ENCODE assay signal across 8 mouse cellular contexts in the genomic region with DNA sequence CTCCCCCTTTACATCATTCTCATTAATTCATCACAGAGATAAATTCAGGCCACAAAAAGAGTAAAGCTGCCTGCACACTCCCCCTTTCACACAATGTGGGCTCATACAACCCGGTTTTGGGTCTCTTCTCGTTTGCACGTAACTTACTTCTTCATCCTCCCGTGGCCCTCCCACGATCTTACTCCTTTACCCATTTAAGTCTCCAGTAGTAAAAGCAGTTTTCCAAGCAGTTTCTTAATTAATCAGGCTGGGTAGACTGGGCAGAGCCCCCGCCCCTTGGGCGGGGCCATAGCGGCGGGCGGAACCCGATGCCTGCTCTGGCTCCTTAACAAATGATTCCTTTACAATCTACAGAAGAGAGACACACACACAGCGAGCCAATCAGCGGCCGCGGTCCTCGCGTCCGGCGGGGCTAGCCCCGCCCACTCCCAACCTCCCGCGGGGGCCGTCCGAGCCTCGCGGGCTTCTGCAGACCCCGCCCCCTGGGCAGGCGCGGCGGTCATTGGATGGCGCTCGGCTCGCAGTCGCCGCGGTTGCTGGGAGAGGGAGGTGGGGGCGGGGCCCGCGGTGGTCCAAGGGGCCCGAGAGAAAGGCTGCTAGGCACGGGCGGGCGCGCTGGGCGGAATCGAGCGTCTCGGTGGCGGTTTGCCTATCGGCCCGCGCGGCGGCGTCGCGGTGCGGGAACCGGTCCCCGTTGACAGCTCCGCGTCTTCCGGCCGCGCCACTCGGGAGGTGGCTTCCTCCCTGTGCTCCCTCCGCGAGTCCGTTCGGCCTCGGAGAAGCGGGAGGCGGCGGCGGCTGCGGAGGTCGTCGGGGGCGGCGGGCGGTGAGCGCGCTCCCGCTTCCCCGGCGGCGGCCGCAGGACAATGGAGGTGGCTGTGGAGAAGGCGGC. TPM values are rescaled to one million over a fixed set of nuclear protein-coding genes. Genes with fewer than 3 reads are reported as not detected.
DNase-seq lines count a peak whose midpoint lies in the region; ATAC-seq lines count a peak whose summit lies in the region.

Trim24 (plus strand) TSS at position 567 of the 892 bp plus-strand sequence.

- peak; percentile 91 for DNase-seq in T-cell, adult 2 months (ENCODE audit: low spot score)
- DNase-seq in cerebellum, postnatal 36 days: peak; percentile 92 to 97
- DNase-seq in frontal cortex, postnatal 36 days (ENCODE audit: low spot score in 2 of 2): peak; percentile 87 to 91
- peak; percentile 91 for DNase-seq in left cerebral cortex, adult 11 months (ENCODE audit: low spot score)
- DNase-seq in lung, postnatal 4 days: peak; percentile 97 to 99
- peak; percentile 93 for DNase-seq in retina, postnatal 7 days (ENCODE audit: low read depth, low spot score)
- peak; percentile 91 for DNase-seq in urinary bladder, adult 2 months (ENCODE audit: low spot score)

- H3K27ac ChIP-seq in hindbrain, embryonic 15.5 days (replicated peaks): peak within 1 kb of the TSS; percentile 99

- peak; percentile 99 for ATAC-seq in hindbrain, embryonic 15.5 days (ENCODE audit: low FRiP score, low read depth)

- H3K27me3 ChIP-seq in hindbrain, embryonic 15.5 days: no peaks in the 10 kb centered on the region

- H3K4me3 ChIP-seq in hindbrain, embryonic 15.5 days: peak within 1 kb of the TSS; percentile 91

- peaks cover 18% of the 10 kb centered on the region for H3K36me3 ChIP-seq in hindbrain, embryonic 15.5 days

- peaks cover 27% of the 10 kb centered on the region for H3K9me3 ChIP-seq in hindbrain, embryonic 15.5 days

- peak within 1 kb of the TSS; percentile 75 for H3K9ac ChIP-seq in hindbrain, embryonic 15.5 days

- H3K4me1 ChIP-seq in hindbrain, embryonic 15.5 days (replicated peaks): 0 out of 2 replicates have a peak, but pooled peaks cover 4% of the 10 kb centered on the region

- H3K4me2 ChIP-seq in hindbrain, embryonic 15.5 days: peak within 1 kb of the TSS; percentile 58

- WGBS in hindbrain, embryonic 15.5 days: under 1% methylated on average over 89 of the region's 89 CpGs

RNA-seq across cellular contexts. Expression of gene Trim24, which starts in this region (rescaled TPM):
- 17.8 and 18.4 TPM in 2 replicates for polyA plus RNA-seq in hindbrain, embryonic 15.5 days (2015; fragmentation: Nextera tagmentation; extraction: Ambion mirVana)
- polyA plus RNA-seq in urinary bladder, adult 2 months (2012; rRNA removed): 18.6 and 22.9 TPM in 2 replicates

Comparison
In these comparisons a context has a peak if more than half of its experiments do, and no peak if none do; other contexts are left out.
1. Peak in every context shown above with its lines: DNase-seq, ATAC-seq, H3K4me3 ChIP-seq and H3K27ac ChIP-seq.